Mouse (Mus musculus): ENCODE measurements around the gene Fam160a1.

DNA sequence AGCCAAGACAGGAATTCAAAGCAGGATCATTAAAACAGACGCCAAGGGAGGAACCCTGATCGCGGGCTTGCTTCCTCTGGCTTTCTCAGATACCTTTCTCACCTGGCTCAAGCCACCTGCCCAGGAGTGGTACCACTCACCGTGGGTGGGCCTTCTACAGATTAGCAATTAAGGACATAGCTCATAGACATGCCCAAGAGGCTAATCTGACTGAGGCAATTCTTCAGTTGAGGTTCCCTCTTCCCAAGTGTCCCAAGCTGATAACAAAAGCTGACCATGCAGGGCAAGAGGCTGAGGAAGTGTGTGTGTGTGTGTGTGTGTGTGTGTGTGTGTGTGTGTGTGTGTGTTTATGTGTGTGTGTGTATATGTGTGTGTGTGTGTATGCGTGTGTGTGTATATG is 38.9 kb upstream of the Fam160a1 start:
- TF ChIP-seq CTCF (IDR thresholded peaks at IDR 0.05; ENCODE audit: control insufficient read depth, insufficient read depth, insufficient read length) = no peak
- TF ChIP-seq MAX (IDR thresholded peaks at IDR 0.05) = no peak

Measured in C2C12 (cell line).